Mouse (Mus musculus): ENCODE measurements around the gene Rnf126. TPM values are rescaled to one million over a fixed set of nuclear protein-coding genes. Genes with fewer than 3 reads are reported as not detected.

The Rnf126 gene
- polyA plus RNA-seq, 1 experiment from 2014 or later = 45.9 TPM

DNA sequence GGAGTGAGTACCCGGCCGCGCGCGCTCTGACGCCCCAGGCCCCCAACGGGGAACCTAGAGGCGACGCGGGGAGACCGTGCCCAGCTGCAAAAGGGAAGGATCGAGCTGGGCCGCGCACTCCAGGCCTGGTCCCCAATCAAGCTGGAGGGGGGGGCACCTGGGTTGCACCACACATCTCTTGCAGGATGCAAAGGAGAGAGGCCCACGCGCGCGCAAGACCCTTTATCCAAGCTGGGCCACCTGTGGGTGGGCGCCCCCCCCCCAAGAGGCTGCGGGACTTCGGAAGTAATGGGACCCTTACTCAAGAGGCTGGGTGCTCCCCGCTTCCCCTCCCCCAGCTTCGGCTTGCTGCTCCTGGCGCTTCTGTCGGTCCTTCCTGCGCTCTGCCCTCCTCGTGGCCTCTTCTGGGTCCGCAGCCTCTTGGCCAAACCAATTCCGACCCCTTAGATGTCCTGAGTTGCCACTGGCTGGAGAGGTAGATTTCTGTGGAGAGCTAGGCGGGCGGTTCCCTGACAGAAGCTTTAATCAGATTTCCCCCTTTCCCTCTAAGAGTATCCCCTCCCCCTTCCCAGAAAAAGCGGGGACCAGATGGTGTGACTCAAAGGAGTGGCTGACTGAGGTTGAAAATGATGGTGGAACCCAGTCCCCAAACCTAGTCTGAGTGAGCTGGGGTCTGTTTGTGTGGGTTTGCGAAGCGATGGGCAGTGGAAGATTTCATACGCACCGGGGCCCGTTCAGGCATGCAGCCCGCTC, 27.2 kb upstream of the Rnf126 start:
- peak; percentile 10 for ATAC-seq

DNA sequence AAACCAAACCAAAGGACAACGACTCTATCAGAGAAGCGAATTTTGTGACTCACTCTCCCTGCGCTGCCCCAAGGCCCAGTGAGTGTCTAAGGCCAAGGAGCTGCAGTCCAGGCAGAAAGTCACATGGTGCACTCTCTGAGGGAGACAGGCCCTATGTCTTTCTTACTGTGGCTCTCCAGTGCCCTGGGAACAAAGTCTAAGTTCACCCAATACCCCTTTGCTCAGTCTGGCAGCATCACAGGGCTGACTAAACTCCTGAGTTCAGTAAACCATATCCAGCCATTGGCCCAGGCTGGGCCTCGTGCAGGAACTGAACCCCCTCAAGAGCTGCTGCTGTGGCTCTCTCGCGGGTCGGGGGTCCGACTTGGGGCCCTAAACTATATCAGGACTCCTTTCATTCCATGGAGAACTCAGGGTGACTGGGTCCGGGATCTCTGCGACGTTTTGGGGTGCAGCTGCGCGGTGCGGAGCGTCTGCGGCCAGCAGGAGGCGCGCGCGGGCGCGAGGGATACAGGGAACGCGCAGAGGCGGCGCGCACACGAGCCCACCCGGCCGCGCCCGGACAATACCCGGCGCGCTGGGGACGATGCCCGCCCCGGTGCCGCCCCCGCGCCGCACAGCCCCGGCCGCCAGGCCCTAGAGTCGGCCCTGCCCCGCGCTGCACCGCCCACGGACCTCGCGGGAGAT, 26.4 kb upstream of the Rnf126 start, which contains the start of gene Palm:
Palm (plus strand) TSS at position 522 of the 687 bp plus-strand sequence.
- ATAC-seq (peak; percentile 67), DNase-seq (ENCODE audit: low spot score) (peak; percentile 69)
- peak within 1 kb of the TSS; percentile 73 for H3K4me3 ChIP-seq (ENCODE audit: low read depth, low read length)
- H3K27me3 ChIP-seq (replicated peaks; ENCODE audit: insufficient read depth, low read length) = no peaks in the 10 kb centered on the region
- 6% methylated on average over 39 of the region's 51 CpGs for WGBS
- H3K4me2 ChIP-seq (replicated peaks; ENCODE audit: low read depth, low read length) = peak within 1 kb of the TSS; percentile 93
- H3K27ac ChIP-seq (ENCODE audit: low read length) = peak within 1 kb of the TSS; percentile 51; the same call in 1 of the 2 replicates
- H3K4me1 ChIP-seq (ENCODE audit: insufficient read depth, low read depth, low read length) = peaks cover 10% of the 10 kb centered on the region; the same call in 1 of the 2 replicates
- H3K9me3 ChIP-seq (ENCODE audit: low read length) = no peaks in the 10 kb centered on the region
- H3K36me3 ChIP-seq (ENCODE audit: insufficient read depth, low read length) = no peaks in the 10 kb centered on the region
- peak; percentile 83 for TF ChIP-seq CTCF (IDR thresholded peaks at IDR 0.05)
- no peak for TF ChIP-seq EP300 (IDR thresholded peaks at IDR 0.05)
- H3K9ac ChIP-seq (replicated peaks; ENCODE audit: low read depth) = peak within 1 kb of the TSS; percentile 48

More for the DNA sequence above, 27.2 kb upstream of the Rnf126 start:
- H3K36me3 ChIP-seq (ENCODE audit: insufficient read depth, low read length) = no peaks in the 10 kb centered on the region
- TF ChIP-seq EP300 (IDR thresholded peaks at IDR 0.05) = no peak
- no peak for TF ChIP-seq CTCF (IDR thresholded peaks at IDR 0.05)
- H3K4me3 ChIP-seq (ENCODE audit: low read depth, low read length) = peak overlapping the region; percentile 73
- H3K4me1 ChIP-seq (ENCODE audit: insufficient read depth, low read depth, low read length) = peaks cover 10% of the 10 kb centered on the region; the same call in 1 of the 2 replicates
- WGBS = 7% methylated on average over 37 of the region's 38 CpGs
- H3K27me3 ChIP-seq (replicated peaks; ENCODE audit: insufficient read depth, low read length) = no peaks in the 10 kb centered on the region
- peak overlapping the region; percentile 51; the same call in 1 of the 2 replicates for H3K27ac ChIP-seq (ENCODE audit: low read length)
- H3K9ac ChIP-seq (replicated peaks; ENCODE audit: low read depth) = peak overlapping the region; percentile 48
- H3K4me2 ChIP-seq (replicated peaks; ENCODE audit: low read depth, low read length) = peak overlapping the region; percentile 93
- DNase-seq (ENCODE audit: low spot score) = no peak
- no peaks in the 10 kb centered on the region for H3K9me3 ChIP-seq (ENCODE audit: low read length)

DNA sequence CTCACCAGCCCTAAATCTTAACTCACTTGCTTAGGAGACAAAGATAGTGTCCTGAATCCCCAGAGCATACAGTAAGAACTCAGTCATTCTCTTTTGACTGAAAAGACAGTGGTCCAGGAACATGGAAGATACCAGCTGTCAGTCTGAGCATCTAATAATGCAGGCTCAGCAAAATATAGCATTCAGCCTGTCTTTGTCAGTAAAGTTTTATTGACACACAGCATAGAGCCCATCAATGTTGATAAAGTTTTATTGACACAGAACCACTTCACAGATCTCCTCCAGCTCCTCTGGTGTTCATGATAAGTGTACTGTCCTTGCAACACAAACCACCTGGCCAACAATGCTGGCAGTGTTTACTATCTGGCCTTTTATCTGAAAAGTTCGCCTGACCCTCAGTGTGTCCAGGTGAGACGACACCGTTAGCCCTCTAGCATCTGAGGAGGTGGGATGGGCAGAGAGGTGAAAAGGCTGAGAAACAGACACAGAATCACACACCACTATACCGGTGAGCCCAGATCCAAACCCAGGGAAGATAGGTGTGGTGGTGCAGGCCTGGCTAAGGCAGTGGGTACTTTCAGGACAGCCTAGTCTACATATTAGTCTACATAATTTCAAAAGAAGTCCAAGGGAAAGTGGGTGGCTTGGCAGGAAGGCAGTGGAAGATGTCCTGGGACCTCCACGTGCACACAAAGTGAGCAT, 25.7 kb upstream of the Rnf126 start:
- Histone ChIP-seq H3K27ac (ENCODE audit: low read length) (no peak overlapping the region), H3K27me3 (replicated peaks; ENCODE audit: insufficient read depth, low read length) (no peaks in the 10 kb centered on the region), H3K36me3 (ENCODE audit: insufficient read depth, low read length) (no peaks in the 10 kb centered on the region), H3K4me1 (ENCODE audit: insufficient read depth, low read depth, low read length) (peaks cover 10% of the 10 kb centered on the region; the same call in 1 of the 2 replicates), H3K4me3 (ENCODE audit: low read depth, low read length) (no peak overlapping the region), H3K4me2 (replicated peaks; ENCODE audit: low read depth, low read length) (no peak overlapping the region), H3K9me3 (ENCODE audit: low read length) (no peaks in the 10 kb centered on the region), H3K9ac (replicated peaks; ENCODE audit: low read depth) (no peak overlapping the region)
- TF ChIP-seq EP300 (IDR thresholded peaks at IDR 0.05) = no peak
- no peak for TF ChIP-seq CTCF (IDR thresholded peaks at IDR 0.05)
- DNase-seq (ENCODE audit: low spot score) = no peak
- no peak for ATAC-seq
- 75% methylated on average over 5 of the region's 5 CpGs for WGBS

DNA sequence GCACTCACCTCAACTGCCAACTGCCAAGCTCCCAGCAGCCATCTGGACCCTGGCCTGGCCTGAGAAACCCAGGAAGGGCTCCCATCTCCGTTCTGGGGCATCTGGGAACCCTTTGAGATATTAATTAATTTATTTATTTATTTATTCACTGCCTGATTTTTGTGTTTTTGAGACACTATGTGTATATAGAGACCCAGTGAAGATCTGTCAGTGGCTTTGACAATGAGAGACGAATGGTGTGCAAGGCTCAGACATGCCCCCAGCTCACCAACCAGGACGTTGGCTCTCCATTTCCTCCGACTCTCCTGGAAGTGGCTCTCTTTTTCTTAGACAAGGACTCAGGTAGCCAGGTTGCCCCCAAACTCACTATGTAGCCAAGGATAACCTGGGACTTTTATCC, 24.1 kb upstream of the Rnf126 start, which contains the start of gene Prss57:
Prss57 (minus strand) TSS at position 101 of the 400 bp plus-strand sequence.
- 71% methylated on average over 4 of the region's 4 CpGs for WGBS
- no peaks in the 10 kb centered on the region for H3K9me3 ChIP-seq (ENCODE audit: low read length)

DNA sequence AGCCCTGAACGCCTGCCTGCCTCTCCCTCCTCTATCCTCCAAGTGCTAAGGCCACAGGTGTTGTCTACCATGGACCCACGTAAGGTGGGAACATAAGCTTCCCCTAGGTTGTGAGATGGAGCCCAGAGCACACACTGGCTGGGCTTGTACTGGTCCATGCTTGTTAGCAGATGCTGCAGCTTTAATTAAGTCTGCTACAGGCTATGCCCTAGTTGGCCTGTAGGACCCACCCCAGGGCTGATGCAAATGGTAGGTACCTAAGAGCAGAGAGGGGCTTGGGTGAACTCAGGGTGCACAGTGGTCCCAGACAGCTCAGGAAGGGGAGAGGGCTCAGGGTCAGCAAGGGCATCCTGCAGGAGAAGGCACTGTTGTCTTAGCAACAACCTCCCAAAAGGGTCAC, 22.8 kb upstream of the Rnf126 start:
- ATAC-seq (no peak), DNase-seq (ENCODE audit: low spot score) (no peak)
- WGBS = 49% methylated on average over 2 of the region's 2 CpGs

More for the DNA sequence above, 24.1 kb upstream of the Rnf126 start, which contains the start of gene Prss57:
- H3K4me1 ChIP-seq (ENCODE audit: insufficient read depth, low read depth, low read length) = peaks cover 10% of the 10 kb centered on the region; the same call in 1 of the 2 replicates
- H3K36me3 ChIP-seq (ENCODE audit: insufficient read depth, low read length) = no peaks in the 10 kb centered on the region
- TF ChIP-seq CTCF (IDR thresholded peaks at IDR 0.05) (no peak), EP300 (IDR thresholded peaks at IDR 0.05) (no peak)
- H3K9ac ChIP-seq (replicated peaks; ENCODE audit: low read depth) = no peak within 1 kb of the TSS
- H3K4me3 ChIP-seq (ENCODE audit: low read depth, low read length) = no peak within 1 kb of the TSS
- H3K4me2 ChIP-seq (replicated peaks; ENCODE audit: low read depth, low read length) = no peak within 1 kb of the TSS
- no peak for ATAC-seq
- no peaks in the 10 kb centered on the region for H3K27me3 ChIP-seq (replicated peaks; ENCODE audit: insufficient read depth, low read length)
- DNase-seq (ENCODE audit: low spot score) = no peak
- H3K27ac ChIP-seq (ENCODE audit: low read length) = no peak within 1 kb of the TSS

More for the DNA sequence above, 22.8 kb upstream of the Rnf126 start:
- Histone ChIP-seq H3K27ac (ENCODE audit: low read length) (no peak overlapping the region), H3K36me3 (ENCODE audit: insufficient read depth, low read length) (no peaks in the 10 kb centered on the region), H3K9ac (replicated peaks; ENCODE audit: low read depth) (no peak overlapping the region), H3K4me1 (ENCODE audit: insufficient read depth, low read depth, low read length) (peaks cover 7% of the 10 kb centered on the region; the same call in 1 of the 2 replicates), H3K4me3 (ENCODE audit: low read depth, low read length) (no peak overlapping the region), H3K4me2 (replicated peaks; ENCODE audit: low read depth, low read length) (no peak overlapping the region), H3K27me3 (replicated peaks; ENCODE audit: insufficient read depth, low read length) (no peaks in the 10 kb centered on the region), H3K9me3 (ENCODE audit: low read length) (no peaks in the 10 kb centered on the region)
- no peak for TF ChIP-seq CTCF (IDR thresholded peaks at IDR 0.05)
- TF ChIP-seq EP300 (IDR thresholded peaks at IDR 0.05) = no peak

Measured in lung, postnatal 0 days (tissue).